8 mouse cellular contexts compared by ENCODE assay signal in genomic region chr8:122577116-122577515, GRCm38 (mm10). TPM values are rescaled to one million over a fixed set of nuclear protein-coding genes. Genes with fewer than 3 reads are reported as not detected.
DNase-seq lines count a peak whose midpoint lies in the region; ATAC-seq and TF ChIP-seq lines count a peak whose summit lies in the region.

No protein-coding gene starts in this region.

- DNase-seq in lung, embryonic 14.5 days = no peak
- DNase-seq in lung, postnatal 36 days = no peak
- DNase-seq in spleen, postnatal 4 days (ENCODE audit: low spot score in 2 of 2) = no peak
- no peak for DNase-seq in c-Kit-positive CD71-positive TER-119-positive erythroid progenitor cells, embryonic 14.5 days (ENCODE audit: low spot score)
- DNase-seq in retina, postnatal 1 day = no peak

- WGBS in lung, embryonic 14.5 days = 13% methylated on average over 10 of the region's 10 CpGs
- WGBS in forebrain, embryonic 12.5 days = 39% methylated on average over 10 of the region's 10 CpGs
- 35% methylated on average over 10 of the region's 10 CpGs for WGBS in limb, embryonic 12.5 days
- WGBS in olfactory bulb, adult 2 months = 37% methylated on average over 10 of the region's 10 CpGs

- peak overlapping the region; percentile 91; the same call in 1 of the 2 replicates for H3K9ac ChIP-seq in lung, embryonic 14.5 days
- peak overlapping the region; percentile 79; the same call in 1 of the 2 replicates for H3K9ac ChIP-seq in forebrain, embryonic 12.5 days
- peak overlapping the region; percentile 52 for H3K9ac ChIP-seq in limb, embryonic 12.5 days (replicated peaks)

- peak overlapping the region; percentile 75 for H3K4me3 ChIP-seq in lung, embryonic 14.5 days (ENCODE audit: low read depth, low read length)
- H3K4me3 ChIP-seq in forebrain, embryonic 12.5 days (replicated peaks) = peak overlapping the region; percentile 64
- H3K4me3 ChIP-seq in limb, embryonic 12.5 days (replicated peaks) = peak overlapping the region; percentile 70
- peak overlapping the region; percentile 75 for H3K4me3 ChIP-seq in olfactory bulb, adult 2 months (ENCODE audit: insufficient read depth, low read depth, low read length)

- no peak for TF ChIP-seq CTCF in lung, embryonic 14.5 days (IDR thresholded peaks at IDR 0.05; ENCODE audit: low read depth)
- no peak for TF ChIP-seq CTCF in olfactory bulb, adult 2 months (IDR thresholded peaks at IDR 0.05; ENCODE audit: insufficient read depth, low read depth, low read length)

- H3K27me3 ChIP-seq in lung, embryonic 14.5 days (ENCODE audit: insufficient read depth, low read length) = no peaks in the 10 kb centered on the region
- 0 out of 2 replicates have a peak, but pooled peaks cover 3% of the 10 kb centered on the region for H3K27me3 ChIP-seq in forebrain, embryonic 12.5 days
- no peaks in the 10 kb centered on the region for H3K27me3 ChIP-seq in limb, embryonic 12.5 days

- no peaks in the 10 kb centered on the region for H3K9me3 ChIP-seq in lung, embryonic 14.5 days (ENCODE audit: low read depth, low read length)
- no peaks in the 10 kb centered on the region for H3K9me3 ChIP-seq in forebrain, embryonic 12.5 days
- no peaks in the 10 kb centered on the region for H3K9me3 ChIP-seq in limb, embryonic 12.5 days

- peaks cover 27% of the 10 kb centered on the region for H3K36me3 ChIP-seq in lung, embryonic 14.5 days (ENCODE audit: insufficient read depth)
- H3K36me3 ChIP-seq in forebrain, embryonic 12.5 days (replicated peaks) = peaks cover 28% of the 10 kb centered on the region
- H3K36me3 ChIP-seq in limb, embryonic 12.5 days = peaks cover 31% of the 10 kb centered on the region

- peak; percentile 42 for ATAC-seq in lung, embryonic 14.5 days (ENCODE audit: insufficient read depth)
- peak; percentile 41 for ATAC-seq in forebrain, embryonic 12.5 days (ENCODE audit: low FRiP score)
- no peak for ATAC-seq in limb, embryonic 12.5 days (ENCODE audit: insufficient number of reproducible peaks, insufficient read depth, low FRiP score, low TSS enrichment, low read depth)

- H3K27ac ChIP-seq in lung, embryonic 14.5 days (ENCODE audit: low read depth) = peak overlapping the region; percentile 26; the same call in 1 of the 2 replicates
- H3K27ac ChIP-seq in forebrain, embryonic 12.5 days = 0 out of 2 replicates have a peak overlapping the region, but pooled peaks have one; percentile 26
- H3K27ac ChIP-seq in limb, embryonic 12.5 days = peak overlapping the region; percentile 83
- no peak overlapping the region for H3K27ac ChIP-seq in olfactory bulb, adult 2 months (ENCODE audit: insufficient read depth, low read depth, low read length)

- peak overlapping the region; percentile 82 for H3K4me2 ChIP-seq in lung, embryonic 14.5 days
- H3K4me2 ChIP-seq in forebrain, embryonic 12.5 days = peak overlapping the region; percentile 69
- peak overlapping the region; percentile 87 for H3K4me2 ChIP-seq in limb, embryonic 12.5 days

- TF ChIP-seq POLR2A in olfactory bulb, adult 2 months (IDR thresholded peaks at IDR 0.05; ENCODE audit: insufficient read depth, low read depth, low read length) = no peak

- H3K4me1 ChIP-seq in lung, embryonic 14.5 days (ENCODE audit: insufficient read depth) = peaks cover 9% of the 10 kb centered on the region
- H3K4me1 ChIP-seq in forebrain, embryonic 12.5 days = peaks cover 46% of the 10 kb centered on the region
- peaks cover 63% of the 10 kb centered on the region for H3K4me1 ChIP-seq in limb, embryonic 12.5 days (replicated peaks)
- H3K4me1 ChIP-seq in olfactory bulb, adult 2 months (ENCODE audit: control insufficient read depth, insufficient read depth, low read length) = peaks cover 22% of the 10 kb centered on the region

RNA-seq across cellular contexts. Expression of gene Aprt, which starts 0.4 kb away (rescaled TPM):
- polyA plus RNA-seq in lung, embryonic 14.5 days (2014; fragmentation: Nextera tagmentation; extraction: Ambion mirVana) = 338 and 366 TPM in 2 replicates
- polyA plus RNA-seq in forebrain, embryonic 12.5 days (2016; fragmentation: Nextera tagmentation; extraction: Ambion mirVana) = 170 and 188 TPM in 2 replicates
- polyA plus RNA-seq in limb, embryonic 12.5 days (2016; fragmentation: Nextera tagmentation; extraction: Ambion mirVana) = 299 and 305 TPM in 2 replicates
- not detected in 2 replicates for polyA plus RNA-seq in olfactory bulb, adult 2 months (2012; ENCODE audit: insufficient read depth, insufficient read length, low replicate concordance, missing spikeins)

RNA-seq across cellular contexts. Expression of gene Cdt1, which starts 9.3 kb away (rescaled TPM):
- 47.1 and 50.3 TPM in 2 replicates for polyA plus RNA-seq in lung, embryonic 14.5 days (2014; fragmentation: Nextera tagmentation; extraction: Ambion mirVana)
- 43.7 and 46.0 TPM in 2 replicates for polyA plus RNA-seq in forebrain, embryonic 12.5 days (2016; fragmentation: Nextera tagmentation; extraction: Ambion mirVana)
- polyA plus RNA-seq in limb, embryonic 12.5 days (2016; fragmentation: Nextera tagmentation; extraction: Ambion mirVana) = 52.3 and 52.7 TPM in 2 replicates
- not detected in 2 replicates for polyA plus RNA-seq in olfactory bulb, adult 2 months (2012; ENCODE audit: insufficient read depth, insufficient read length, low replicate concordance, missing spikeins)

RNA-seq across cellular contexts. Expression of gene Piezo1, which starts 26.0 kb away (rescaled TPM):
- polyA plus RNA-seq in lung, embryonic 14.5 days (2014; fragmentation: Nextera tagmentation; extraction: Ambion mirVana) = 26.6 and 27.7 TPM in 2 replicates
- 4.7 and 4.9 TPM in 2 replicates for polyA plus RNA-seq in forebrain, embryonic 12.5 days (2016; fragmentation: Nextera tagmentation; extraction: Ambion mirVana)
- polyA plus RNA-seq in limb, embryonic 12.5 days (2016; fragmentation: Nextera tagmentation; extraction: Ambion mirVana) = 11.9 and 13.9 TPM in 2 replicates
- not detected in 2 replicates for polyA plus RNA-seq in olfactory bulb, adult 2 months (2012; ENCODE audit: insufficient read depth, insufficient read length, low replicate concordance, missing spikeins)

RNA-seq across cellular contexts. Expression of gene Galns, which starts 34.1 kb away (rescaled TPM):
- 11.7 and 12.5 TPM in 2 replicates for polyA plus RNA-seq in lung, embryonic 14.5 days (2014; fragmentation: Nextera tagmentation; extraction: Ambion mirVana)
- polyA plus RNA-seq in forebrain, embryonic 12.5 days (2016; fragmentation: Nextera tagmentation; extraction: Ambion mirVana) = 4.2 and 5.0 TPM in 2 replicates
- 5.9 and 8.4 TPM in 2 replicates for polyA plus RNA-seq in limb, embryonic 12.5 days (2016; fragmentation: Nextera tagmentation; extraction: Ambion mirVana)
- not detected in 2 replicates for polyA plus RNA-seq in olfactory bulb, adult 2 months (2012; ENCODE audit: insufficient read depth, insufficient read length, low replicate concordance, missing spikeins)

RNA-seq across cellular contexts. Expression of gene Trappc2l, which starts 34.3 kb away (rescaled TPM):
- 49.7 and 57.2 TPM in 2 replicates for polyA plus RNA-seq in lung, embryonic 14.5 days (2014; fragmentation: Nextera tagmentation; extraction: Ambion mirVana)
- polyA plus RNA-seq in forebrain, embryonic 12.5 days (2016; fragmentation: Nextera tagmentation; extraction: Ambion mirVana) = 42.2 and 44.2 TPM in 2 replicates
- polyA plus RNA-seq in limb, embryonic 12.5 days (2016; fragmentation: Nextera tagmentation; extraction: Ambion mirVana) = 39.0 and 48.0 TPM in 2 replicates
- not detected in 2 replicates for polyA plus RNA-seq in olfactory bulb, adult 2 months (2012; ENCODE audit: insufficient read depth, insufficient read length, low replicate concordance, missing spikeins)

Comparison
In these comparisons a context has a peak if more than half of its experiments do, and no peak if none do; other contexts are left out.
1. RNA of gene Aprt, which starts 0.4 kb away (polyA plus RNA-seq): 338 to 366 TPM in lung, embryonic 14.5 days, 299 to 305 TPM in limb, embryonic 12.5 days and 170 to 188 TPM in forebrain, embryonic 12.5 days; not detected in olfactory bulb, adult 2 months; every median in the first group is over 100 times any median in the second.
2. Peak in every context shown above with its lines, with median percentiles within 50 percentile points of each other: H3K4me2 ChIP-seq, H3K4me3 ChIP-seq and H3K9ac ChIP-seq.